Mouse (Mus musculus) left cerebral cortex, postnatal 14 days (tissue): ENCODE results near the gene Igf2bp3. TPM values are rescaled to one million over a fixed set of nuclear protein-coding genes. Genes with fewer than 3 reads are reported as not detected.

Source experiments
- DNase-seq, 2 experiments: peaks; one replicate each; pipeline ENCODE4 v3.0.0; 2021 to 2022; ENCODE audit warnings: low spot score in 2 of 2, mixed read lengths in 1 of 2
- intact Hi-C: fragments of 180-260 bp; cut with DNase I; formaldehyde crosslinking; loops from one replicate; pipeline ENCODE4 v1.15.1; 2025
- total RNA-seq, 2 experiments: library from RNA; stranded (reverse); gene quantifications; 2 replicates each; pipeline ENCODE4 v1.2.3; 2021

The Igf2bp3 gene
- total RNA-seq, 2 experiments from 2014 or later, result 0.18 to 0.47 TPM

DNA sequence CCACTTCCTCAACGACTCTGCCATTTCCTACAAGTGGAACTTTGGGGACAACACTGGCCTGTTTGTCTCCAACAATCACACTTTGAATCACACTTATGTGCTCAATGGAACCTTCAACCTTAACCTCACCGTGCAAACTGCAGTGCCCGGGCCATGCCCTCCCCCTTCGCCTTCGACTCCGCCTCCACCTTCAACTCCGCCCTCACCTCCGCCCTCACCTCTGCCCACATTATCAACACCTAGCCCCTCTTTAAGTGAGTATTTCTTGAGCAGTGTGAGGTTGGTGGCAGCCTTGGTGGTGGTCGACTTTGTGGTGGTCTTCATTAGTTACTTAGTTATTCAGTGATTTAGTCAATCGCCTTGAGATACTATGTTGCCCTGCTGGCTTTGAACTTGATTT lies 166.9 kb downstream of the Igf2bp3 start:
- intact Hi-C loops, result no loop called here

DNA sequence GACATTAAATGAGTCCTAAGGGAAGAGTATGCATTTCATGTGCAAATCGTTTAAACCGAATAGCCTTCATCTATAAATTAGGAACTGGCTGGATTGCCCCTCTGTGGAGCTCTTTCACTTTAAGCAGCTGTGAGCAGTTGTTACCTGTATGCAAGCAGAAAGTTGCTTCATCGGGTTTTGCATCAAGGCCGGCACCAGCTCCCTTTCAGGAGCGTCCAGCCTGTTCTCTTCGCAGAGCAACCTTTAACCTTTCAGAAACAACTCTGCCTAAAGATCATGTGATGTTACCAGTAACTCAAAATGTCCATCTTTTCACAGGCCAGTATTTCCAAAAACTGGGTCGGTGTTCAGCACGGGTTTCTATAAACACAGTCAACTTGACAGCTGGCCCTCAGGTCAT lies 167.8 kb downstream of the Igf2bp3 start:
- DNase-seq, result no peak
- intact Hi-C loops, result no loop called here

More for the DNA sequence above, 166.9 kb downstream of the Igf2bp3 start:
- no peak for DNase-seq

- intact Hi-C loops, result no loop called here
- DNase-seq, result no peak
These were observed 168.3 kb downstream of the Igf2bp3 start for GRCm38 (mm10) chr6:49046502-49046901.

DNA sequence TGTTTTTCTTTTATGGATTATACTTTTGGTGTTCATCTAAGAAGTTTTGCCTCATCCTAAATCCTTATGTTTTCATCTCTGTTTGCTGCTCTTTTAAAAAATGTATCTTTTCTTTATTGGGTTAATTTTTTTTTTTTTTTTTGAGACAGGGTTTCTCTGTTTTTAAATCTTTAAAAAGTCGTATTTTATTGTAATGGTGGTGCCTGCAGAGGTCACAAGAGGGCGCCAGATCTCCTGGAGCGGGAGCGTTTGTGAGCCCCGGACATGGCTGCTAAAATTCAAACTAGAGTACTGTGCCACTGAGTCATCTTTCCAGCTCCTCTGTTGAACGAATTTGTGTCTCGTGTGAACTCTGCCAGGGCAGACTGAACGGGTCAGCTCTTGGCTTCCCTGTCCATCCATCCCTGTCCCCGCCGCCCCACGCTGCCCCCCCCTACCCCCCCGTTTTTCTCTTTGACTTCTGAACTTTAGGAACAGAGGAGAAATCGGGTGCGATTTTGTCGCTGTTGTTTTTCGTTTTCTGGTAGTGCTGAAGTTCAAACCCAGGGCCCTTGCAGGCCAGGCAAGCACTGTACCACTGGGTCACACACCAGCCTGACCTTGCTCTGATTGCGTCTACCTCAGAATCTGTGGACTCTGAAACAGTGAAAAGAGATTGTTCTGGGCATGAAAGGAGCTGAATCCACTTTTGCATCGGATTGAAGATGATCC lies 175.1 kb downstream of the Igf2bp3 start:
- intact Hi-C loops, result no loop called here
- DNase-seq, result peak; percentile 64 to 76

DNA sequence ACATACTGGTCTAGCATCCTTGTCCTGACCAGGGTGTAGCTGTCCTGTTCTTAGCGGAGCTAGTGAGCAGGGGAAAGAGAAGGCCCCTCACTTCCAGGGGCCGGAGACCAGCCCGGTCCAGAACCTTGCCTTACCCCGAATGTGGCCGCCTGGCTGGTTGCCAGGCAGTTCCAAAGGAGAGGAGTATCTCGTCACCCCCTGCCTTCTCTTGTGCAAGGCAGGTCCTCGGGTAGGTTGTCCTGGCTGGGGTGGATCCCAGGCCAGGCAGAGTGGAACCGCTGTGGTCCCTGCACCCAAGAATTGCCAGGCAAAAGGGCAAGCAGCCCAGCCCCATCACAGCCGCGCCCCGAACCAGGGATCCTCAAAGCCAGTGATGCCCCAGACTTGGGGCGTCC lies 177.5 kb downstream of the Igf2bp3 start:
- intact Hi-C loops, result no loop called here
- DNase-seq, result no peak

- intact Hi-C loops, result no loop called here
- no peak for DNase-seq
These were observed 178.2 kb downstream of the Igf2bp3 start, which contains the start of gene Gpnmb for GRCm38 (mm10) chr6:49036275-49037267. Gene Gpnmb, plus strand, starts transcription at chr6:49036546.

Other genes starting within 250 kb of the Igf2bp3 start
- gene Doxl2, start 240.0 kb downstream of the Igf2bp3 start, total RNA-seq, result not detected
- not detected for gene Svs1, start 228.1 kb downstream of the Igf2bp3 start, total RNA-seq
- under 1 TPM; 0.70 to 0.99 TPM for gene Gpnmb, start 178.4 kb downstream of the Igf2bp3 start, total RNA-seq
- 10 to 100 TPM; 25.8 to 26.9 TPM for gene Malsu1, start 141.2 kb downstream of the Igf2bp3 start, total RNA-seq
- 10 to 100 TPM; 66.6 to 82.9 TPM for gene Tra2a, start 49.1 kb upstream of the Igf2bp3 start, total RNA-seq
- 1 to 10 TPM; 8.1 to 9.0 TPM for gene Ccdc126, start 104.3 kb upstream of the Igf2bp3 start, total RNA-seq
- 1 to 10 TPM; 1.1 TPM for gene Fam221a, start 152.8 kb upstream of the Igf2bp3 start, total RNA-seq
- 1 to 10 TPM; 1.1 to 1.5 TPM for gene Stk31, start 180.6 kb upstream of the Igf2bp3 start, total RNA-seq